Comparison of ENCODE assay signal across 14 mouse cellular contexts in the genomic region with DNA sequence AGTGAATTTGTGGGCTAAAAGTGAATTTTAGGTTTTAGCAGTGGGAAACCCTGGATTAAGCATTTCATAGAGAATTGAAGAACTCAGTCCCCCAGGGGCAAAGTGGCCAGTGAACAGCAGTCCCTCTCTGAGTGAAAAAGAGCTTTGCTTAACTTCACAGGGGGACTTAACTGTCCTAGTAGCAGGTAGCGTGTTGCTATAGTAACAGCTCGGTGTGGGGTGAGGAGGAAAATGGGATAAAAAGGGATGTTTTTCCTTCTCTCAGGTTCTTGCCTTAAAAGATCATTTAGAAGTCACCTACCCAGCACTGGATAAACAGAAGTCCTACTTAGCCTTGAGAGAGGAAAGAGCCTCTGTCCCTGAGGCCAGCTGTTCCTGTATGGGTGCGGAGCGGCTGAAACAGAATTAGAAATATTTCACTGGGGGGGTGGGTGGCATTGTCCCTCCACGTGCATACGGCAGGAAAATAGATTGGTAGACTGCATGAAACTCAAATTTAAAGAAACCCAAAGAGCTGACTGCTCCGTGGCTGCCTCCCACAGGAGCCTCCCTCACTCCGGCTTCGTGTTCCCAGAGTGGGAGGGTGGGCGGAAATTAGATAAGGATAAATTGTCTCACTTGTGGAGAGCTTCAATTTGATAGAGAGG.
DNase-seq lines count a peak whose midpoint lies in the region; ATAC-seq and TF ChIP-seq lines count a peak whose summit lies in the region.
"Had no signal": no experiment of that assay in that cellular context is flagged by ENCODE, and none has a peak within 500 bp of the region (broad histone marks: within the 10 kb centered on the region; RNA-seq: fewer than 3 reads in every experiment).

No protein-coding gene starts in this region.

- 47% methylated on average over 10 of the region's 10 CpGs for whole genome bisulfite sequencing in forebrain, postnatal 0 days
- WGBS in forebrain, embryonic 12.5 days, result 51% methylated on average over 10 of the region's 10 CpGs
- WGBS in kidney, postnatal 0 days, result 33% methylated on average over 10 of the region's 10 CpGs

- no peaks in the 10 kb centered on the region for H3K36me3 ChIP-seq in forebrain, postnatal 0 days (ENCODE audit: insufficient read depth)
- H3K36me3 ChIP-seq in forebrain, embryonic 12.5 days (replicated peaks), result no peaks in the 10 kb centered on the region
- H3K36me3 ChIP-seq in kidney, postnatal 0 days (ENCODE audit: insufficient read depth, low read length), result no peaks in the 10 kb centered on the region
- H3K36me3 ChIP-seq in testis, adult 2 months (ENCODE audit: control insufficient read depth, insufficient read depth, low read length), result no peaks in the 10 kb centered on the region
- H3K36me3 ChIP-seq: limb, embryonic 12.5 days had no signal

- no peak overlapping the region for H3K4me3 ChIP-seq in forebrain, postnatal 0 days (ENCODE audit: low read depth, low read length)
- no peak overlapping the region for H3K4me3 ChIP-seq in forebrain, embryonic 12.5 days (replicated peaks)
- H3K4me3 ChIP-seq in kidney, postnatal 0 days (replicated peaks; ENCODE audit: low read depth, low read length), result no peak overlapping the region
- no peak overlapping the region for H3K4me3 ChIP-seq in testis, adult 2 months (ENCODE audit: control insufficient read depth, low read depth, low read length)
- H3K4me3 ChIP-seq: limb, embryonic 12.5 days had no signal

- no peaks in the 10 kb centered on the region for H3K9me3 ChIP-seq in forebrain, postnatal 0 days (ENCODE audit: low read length)
- H3K9me3 ChIP-seq in forebrain, embryonic 12.5 days, result peaks cover 2% of the 10 kb centered on the region; the same call in 1 of the 2 replicates
- no peaks in the 10 kb centered on the region for H3K9me3 ChIP-seq in kidney, postnatal 0 days (replicated peaks; ENCODE audit: low read length)
- H3K9me3 ChIP-seq: limb, embryonic 12.5 days had no signal

- no peak for DNase-seq in forebrain, postnatal 0 days
- peak; percentile 36 for DNase-seq in kidney, postnatal 0 days (ENCODE audit: low spot score)
- DNase-seq in kidney, postnatal 25 days, result no peak
- no peak for DNase-seq in testis, postnatal 14 days (ENCODE audit: low spot score)
- peak; percentile 68 for DNase-seq in telencephalon, adult 2 months (ENCODE audit: low read depth, low spot score)
- DNase-seq in urinary bladder, postnatal 14 days (ENCODE audit: low spot score), result no peak
- DNase-seq: adrenal gland, postnatal 25 days; kidney, adult 9 months; lung, adult 18-20 months had no signal

- no peak overlapping the region for H3K27ac ChIP-seq in forebrain, postnatal 0 days (ENCODE audit: low read depth, low read length)
- no peak overlapping the region for H3K27ac ChIP-seq in forebrain, embryonic 12.5 days
- no peak overlapping the region for H3K27ac ChIP-seq in kidney, postnatal 0 days
- H3K27ac ChIP-seq in testis, adult 2 months (ENCODE audit: control insufficient read depth, insufficient read depth, low read depth, low read length), result peak overlapping the region; percentile 20; the same call in 1 of the 2 replicates
- H3K27ac ChIP-seq: limb, embryonic 12.5 days; macrophage had no signal

- TF ChIP-seq CTCF in forebrain, postnatal 0 days (IDR thresholded peaks at IDR 0.05; ENCODE audit: low read depth), result no peak
- TF ChIP-seq CTCF in kidney, postnatal 0 days (IDR thresholded peaks at IDR 0.05; ENCODE audit: low read depth), result no peak
- no peak for TF ChIP-seq CTCF in testis, adult 2 months (IDR thresholded peaks at IDR 0.05; ENCODE audit: control insufficient read depth, insufficient read depth, insufficient replicate concordance, low read depth, low read length)

- no peak for TF ChIP-seq POLR2A in testis, adult 2 months (IDR thresholded peaks at IDR 0.05; ENCODE audit: control insufficient read depth, low read depth, low read length)

- H3K27me3 ChIP-seq in forebrain, postnatal 0 days (ENCODE audit: insufficient read depth, low read length), result no peaks in the 10 kb centered on the region
- H3K27me3 ChIP-seq in forebrain, embryonic 12.5 days, result no peaks in the 10 kb centered on the region
- H3K27me3 ChIP-seq in kidney, postnatal 0 days (ENCODE audit: insufficient read depth, low read length), result no peaks in the 10 kb centered on the region
- H3K27me3 ChIP-seq in testis, adult 2 months (ENCODE audit: control insufficient read depth, insufficient read depth, low read length), result no peaks in the 10 kb centered on the region
- H3K27me3 ChIP-seq: limb, embryonic 12.5 days had no signal

- peak; percentile 34; the same call in 1 of the 2 replicates for ATAC-seq in forebrain, postnatal 0 days
- no peak for ATAC-seq in forebrain, embryonic 12.5 days (ENCODE audit: low FRiP score)
- no peak for ATAC-seq in kidney, postnatal 0 days (replicated peaks; ENCODE audit: low FRiP score, low read depth)

- no peak overlapping the region for H3K9ac ChIP-seq in forebrain, postnatal 0 days
- H3K9ac ChIP-seq in forebrain, embryonic 12.5 days, result no peak overlapping the region
- H3K9ac ChIP-seq in kidney, postnatal 0 days (ENCODE audit: low read depth, low read length), result no peak overlapping the region
- H3K9ac ChIP-seq: limb, embryonic 12.5 days had no signal

- no peak overlapping the region for H3K4me2 ChIP-seq in forebrain, postnatal 0 days (ENCODE audit: low read depth)
- no peak overlapping the region for H3K4me2 ChIP-seq in forebrain, embryonic 12.5 days
- H3K4me2 ChIP-seq in kidney, postnatal 0 days (ENCODE audit: low read length), result 0 out of 2 replicates have a peak overlapping the region, but pooled peaks have one; percentile 15
- H3K4me2 ChIP-seq: heart, embryonic 11.5 days; limb, embryonic 12.5 days had no signal

- no peaks in the 10 kb centered on the region for H3K4me1 ChIP-seq in forebrain, postnatal 0 days (ENCODE audit: insufficient read depth)
- peaks cover 6% of the 10 kb centered on the region for H3K4me1 ChIP-seq in forebrain, embryonic 12.5 days
- no peaks in the 10 kb centered on the region for H3K4me1 ChIP-seq in kidney, postnatal 0 days (replicated peaks; ENCODE audit: insufficient read depth, low read length)
- H3K4me1 ChIP-seq in testis, adult 2 months (ENCODE audit: control insufficient read depth, insufficient read depth, low read length), result peaks cover 2% of the 10 kb centered on the region; the same call in 1 of the 2 replicates

Comparison
In these comparisons a context has a peak if more than half of its experiments do, and no peak if none do; other contexts are left out.
1. DNase-seq: peak in kidney, postnatal 0 days (single experiment) and telencephalon, adult 2 months (single experiment); none in forebrain, postnatal 0 days (single experiment), kidney, postnatal 25 days (0 of 2), testis, postnatal 14 days (single experiment) and urinary bladder, postnatal 14 days (single experiment).